Mouse (Mus musculus): ENCODE measurements around the gene Kdm4b.
A peak's percentile ranks its signal among the peaks of the same experiment; 100 is the strongest.

The Kdm4b gene

GRCm38 (mm10) chr17:56439731-56440460 is 114.0 kb downstream of the Kdm4b start:
- DNase-seq (ENCODE audit: low spot score in 2 of 2), result no peak

- no peak for DNase-seq (ENCODE audit: low spot score in 2 of 2)
These were observed 116.5 kb downstream of the Kdm4b start for GRCm38 (mm10) chr17:56442316-56442715.

GRCm38 (mm10) chr17:56443341-56443795 is 117.5 kb downstream of the Kdm4b start:
- peak; percentile 33 to 55 for DNase-seq (ENCODE audit: low spot score in 2 of 2)

- no peak for DNase-seq (ENCODE audit: low spot score in 2 of 2)
These were observed 118.9 kb downstream of the Kdm4b start for GRCm38 (mm10) chr17:56444771-56445170.

GRCm38 (mm10) chr17:56445397-56445796 is 119.5 kb downstream of the Kdm4b start:
- peak in 1 of 2 experiments; percentile 20 for DNase-seq (ENCODE audit: low spot score in 2 of 2)

- no peak for DNase-seq (ENCODE audit: low spot score in 2 of 2)
These were observed 121.9 kb downstream of the Kdm4b start for GRCm38 (mm10) chr17:56447716-56448115.
